In genomic region chr9:123341256-123341655, GRCm38 (mm10) we compare ENCODE assay signal across 26 mouse cellular contexts. TPM values are rescaled to one million over a fixed set of nuclear protein-coding genes. Genes with fewer than 3 reads are reported as not detected.
A peak's percentile ranks its signal among the peaks of the same experiment; 100 is the strongest.
DNase-seq lines count a peak whose midpoint lies in the region; ATAC-seq and TF ChIP-seq lines count a peak whose summit lies in the region.
"Had no signal": no experiment of that assay in that cellular context is flagged by ENCODE, and none has a peak within 500 bp of the region (broad histone marks: within the 10 kb centered on the region; RNA-seq: fewer than 3 reads in every experiment).

No protein-coding gene starts in this region.

- DNase-seq in liver, postnatal 0 days = no peak
- no peak for DNase-seq in liver, embryonic 11.5 days (ENCODE audit: low spot score)
- DNase-seq in urinary bladder, postnatal 25 days (ENCODE audit: low spot score) = peak; percentile 16
- no peak for DNase-seq in urinary bladder, adult 2 months (ENCODE audit: low spot score)
- DNase-seq in lung, postnatal 36 days = peak; percentile 27
- DNase-seq in frontal cortex, postnatal 14 days (ENCODE audit: low spot score in 2 of 2) = no peak
- DNase-seq: adrenal gland, adult 2 months; adrenal gland, postnatal 36 days; B cell, adult 2 months; cerebellum, adult 18-20 months; cerebellum, postnatal 14 days; gastrocnemius, postnatal 25 days; heart, adult 2 months; heart, postnatal 4 days; kidney, adult 8-10 months; kidney, postnatal 14 days; liver, embryonic 13.5 days had no signal

- no peaks in the 10 kb centered on the region for H3K9me3 ChIP-seq in liver, postnatal 0 days (ENCODE audit: low read length)
- no peaks in the 10 kb centered on the region for H3K9me3 ChIP-seq in liver, embryonic 11.5 days (ENCODE audit: control insufficient read depth, low read length)
- H3K9me3 ChIP-seq: forebrain, embryonic 13.5 days; heart, embryonic 12.5 days; hindbrain, embryonic 13.5 days; limb, embryonic 12.5 days; liver, embryonic 13.5 days; megakaryocyte, embryonic 14.5 days; midbrain, embryonic 13.5 days had no signal

- no peaks in the 10 kb centered on the region; the same call in 1 of the 2 replicates for H3K4me1 ChIP-seq in liver, postnatal 0 days (ENCODE audit: insufficient read depth)
- no peaks in the 10 kb centered on the region for H3K4me1 ChIP-seq in liver, embryonic 11.5 days (replicated peaks; ENCODE audit: control insufficient read depth, insufficient read depth, low read length)
- H3K4me1 ChIP-seq: liver, embryonic 13.5 days; midbrain, embryonic 13.5 days had no signal

- no peak overlapping the region for H3K4me2 ChIP-seq in liver, postnatal 0 days (ENCODE audit: low read depth, low read length)
- H3K4me2 ChIP-seq in liver, embryonic 11.5 days = no peak overlapping the region
- H3K4me2 ChIP-seq: forebrain, embryonic 13.5 days; heart, embryonic 12.5 days; hindbrain, embryonic 13.5 days; limb, embryonic 12.5 days; liver, embryonic 13.5 days; midbrain, embryonic 13.5 days had no signal

- peak; percentile 38 for ATAC-seq in liver, postnatal 0 days
- ATAC-seq in liver, embryonic 11.5 days (replicated peaks; ENCODE audit: low FRiP score) = no peak
- ATAC-seq: activated CD4-positive, CD25-positive, alpha-beta regulatory T cell, adult 4 months; forebrain, embryonic 13.5 days; intestine, embryonic 16.5 days; midbrain, embryonic 13.5 days had no signal

- no peak overlapping the region for H3K27ac ChIP-seq in liver, postnatal 0 days (ENCODE audit: low read depth)
- no peak overlapping the region for H3K27ac ChIP-seq in liver, embryonic 11.5 days (ENCODE audit: low read depth, low read length)
- H3K27ac ChIP-seq: forebrain, embryonic 13.5 days; heart, adult 2 months; hindbrain, embryonic 13.5 days; left cerebral cortex, adult 2 months; limb, embryonic 12.5 days; liver, embryonic 13.5 days; midbrain, embryonic 13.5 days had no signal

- 74% methylated on average over 6 of the region's 6 CpGs for WGBS in liver, postnatal 0 days (ENCODE audit: insufficient replicate concordance)
- WGBS in liver, embryonic 11.5 days = 83% methylated on average over 6 of the region's 6 CpGs

- peaks cover 4% of the 10 kb centered on the region; the same call in 1 of the 2 replicates for H3K27me3 ChIP-seq in liver, postnatal 0 days (ENCODE audit: insufficient read depth, low read length)
- H3K27me3 ChIP-seq in liver, embryonic 11.5 days (replicated peaks; ENCODE audit: control insufficient read depth, insufficient read depth, low read length) = no peaks in the 10 kb centered on the region
- H3K27me3 ChIP-seq: forebrain, embryonic 13.5 days; heart, embryonic 12.5 days; hindbrain, embryonic 13.5 days; limb, embryonic 12.5 days; liver, embryonic 13.5 days; midbrain, embryonic 13.5 days had no signal

- TF ChIP-seq EP300 in liver, postnatal 0 days (IDR thresholded peaks at IDR 0.05; ENCODE audit: low read depth) = no peak

- no peak overlapping the region for H3K4me3 ChIP-seq in liver, postnatal 0 days (ENCODE audit: low read depth, low read length)
- H3K4me3 ChIP-seq in liver, embryonic 11.5 days (ENCODE audit: low read depth, low read length) = no peak overlapping the region
- H3K4me3 ChIP-seq: forebrain, embryonic 13.5 days; heart, adult 2 months; heart, embryonic 12.5 days; hindbrain, embryonic 13.5 days; left cerebral cortex, adult 2 months; limb, embryonic 12.5 days; liver, embryonic 13.5 days; megakaryocyte, embryonic 14.5 days; midbrain, embryonic 13.5 days had no signal

- no peak for TF ChIP-seq CTCF in liver, postnatal 0 days (IDR thresholded peaks at IDR 0.05; ENCODE audit: low read depth)

- no peak overlapping the region for H3K9ac ChIP-seq in liver, postnatal 0 days (replicated peaks)
- no peak overlapping the region for H3K9ac ChIP-seq in liver, embryonic 11.5 days (ENCODE audit: low read depth, low read length)
- H3K9ac ChIP-seq: forebrain, embryonic 13.5 days; heart, embryonic 12.5 days; hindbrain, embryonic 13.5 days; limb, embryonic 12.5 days; liver, embryonic 13.5 days; midbrain, embryonic 13.5 days had no signal

- no peaks in the 10 kb centered on the region for H3K36me3 ChIP-seq in liver, postnatal 0 days (replicated peaks; ENCODE audit: insufficient read depth, low read length)
- H3K36me3 ChIP-seq in liver, embryonic 11.5 days (ENCODE audit: control insufficient read depth, insufficient read depth, low read length) = no peaks in the 10 kb centered on the region
- H3K36me3 ChIP-seq: heart, embryonic 12.5 days; hindbrain, embryonic 13.5 days; limb, embryonic 12.5 days; liver, embryonic 13.5 days; midbrain, embryonic 13.5 days had no signal

RNA-seq across cellular contexts. Expression of gene Lars2, which starts 25.5 kb away (rescaled TPM):
- 1,315 and 1,350 TPM in 2 replicates for polyA plus RNA-seq in liver, postnatal 0 days (2015; fragmentation: Nextera tagmentation; extraction: Ambion mirVana)
- 860 and 1,217 TPM in 2 replicates for polyA plus RNA-seq in liver, embryonic 11.5 days (2014; fragmentation: Nextera tagmentation; extraction: Ambion mirVana)
- polyA plus RNA-seq in urinary bladder, adult 2 months (2012; rRNA removed) = 280 and 1,738 TPM in 2 replicates

Comparison
In these comparisons a context has a peak if more than half of its experiments do, and no peak if none do; other contexts are left out.
1. DNase-seq: peak in urinary bladder, postnatal 25 days (single experiment) and lung, postnatal 36 days (single experiment); none in liver, postnatal 0 days (single experiment), liver, embryonic 11.5 days (single experiment), urinary bladder, adult 2 months (single experiment) and frontal cortex, postnatal 14 days (0 of 2).